Mouse (Mus musculus) stomach, postnatal 0 days (tissue): ENCODE measurements around the gene Olfr139. TPM values are rescaled to one million over a fixed set of nuclear protein-coding genes. Genes with fewer than 3 reads are reported as not detected.

Experiments
- ATAC-seq: fragments of 200-750 bp; cut with Nextera tagmentation; 2 replicates; pipeline ENCODE4 v1.8.0; 2017; ENCODE audit not compliant: low FRiP score, low TSS enrichment
- DNase-seq: peaks from one replicate; pipeline ENCODE4 v3.0.0-alpha.2; 2016; ENCODE audit warnings: low spot score
- H3K27ac ChIP-seq: fragments of 300-500 bp; sonication (generic); replicated peaks from 2 replicates; pipeline ENCODE4 v1.5.1; 2014; ENCODE audit warnings: mild to moderate bottlenecking, control low read depth
- H3K27me3 ChIP-seq: fragments of 300-500 bp; sonication (generic); 2 replicates; pipeline ENCODE4 v1.6.1; 2014; ENCODE audit warnings: low read length; ENCODE audit not compliant: control insufficient read depth, insufficient read depth
- H3K36me3 ChIP-seq: fragments of 300-500 bp; sonication (generic); 2 replicates; pipeline ENCODE4 v1.6.1; 2014; ENCODE audit warnings: low read length, mixed read lengths; ENCODE audit not compliant: control insufficient read depth, insufficient read depth
- H3K4me1 ChIP-seq: fragments of 300-500 bp; sonication (generic); replicated peaks from 2 replicates; pipeline ENCODE4 v1.6.1; 2014; ENCODE audit warnings: antibody characterized with exemption; ENCODE audit not compliant: control insufficient read depth, insufficient read depth
- H3K4me2 ChIP-seq: fragments of 300-500 bp; sonication (generic); replicated peaks from 2 replicates; pipeline ENCODE4 v1.6.1; 2014; ENCODE audit warnings: low read depth, mild to moderate bottlenecking, control low read depth, moderate library complexity
- H3K4me3 ChIP-seq: fragments of 300-500 bp; sonication (generic); 2 replicates; pipeline ENCODE4 v1.5.1; 2014; ENCODE audit warnings: low read depth, low read length, control low read depth
- H3K9ac ChIP-seq: fragments of 300-500 bp; sonication (generic); 2 replicates; pipeline ENCODE4 v1.6.1; 2014; ENCODE audit warnings: mild to moderate bottlenecking, low read length, control low read depth, mixed read lengths
- H3K9me3 ChIP-seq: fragments of 300-500 bp; sonication (generic); 2 replicates; pipeline ENCODE4 v1.6.1; 2016; ENCODE audit warnings: low read length; ENCODE audit not compliant: control insufficient read depth
- CTCF ChIP-seq: IDR thresholded peaks from 2 replicates; pipeline ENCODE4 v1.5.1; 2016; ENCODE audit warnings: antibody characterized with exemption, low read depth, mild to moderate bottlenecking, moderate library complexity
- EP300 ChIP-seq: optimal IDR thresholded peaks from 2 replicates; pipeline ENCODE3; 2016; ENCODE audit warnings: antibody characterized with exemption
- WGBS: fragments of 180-500 bp; shearing (Covaris S2); extraction: QIAGEN DNeasy Blood & Tissue Kit; methylation state at CpG from one replicate; pipeline ENCODE4 v1.1.7; 2014; 5-methylcytosine and 5-hydroxymethylcytosine counted together
- polyA plus RNA-seq: library from polyadenylated mRNA; unstranded; fragments of >200 nt; fragmentation: Nextera tagmentation; extraction: Ambion mirVana; gene quantifications from 2 replicates; pipeline ENCODE4 v1.2.1, GENCODE M21; 2015

Olfr139 gene
- not detected in 2 replicates for polyA plus RNA-seq

DNA sequence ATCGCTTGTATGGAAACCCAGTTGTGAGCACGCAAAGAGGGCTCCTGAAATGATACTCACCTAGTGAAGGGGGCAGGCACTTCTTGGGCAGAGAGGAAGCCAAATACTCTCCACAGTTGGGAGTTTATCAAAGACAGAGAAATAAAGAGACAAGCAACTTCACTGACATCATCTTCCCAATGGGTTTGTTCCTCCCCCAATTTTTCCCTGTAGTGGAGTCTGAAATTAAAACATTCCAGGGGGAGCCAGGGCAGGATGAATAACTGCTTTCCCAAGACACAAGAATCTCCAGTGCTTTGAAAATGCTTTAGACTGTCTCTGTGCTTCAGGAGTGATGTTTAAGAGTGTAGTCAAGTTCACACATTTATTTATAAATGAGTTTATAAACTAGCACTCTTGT is at the start of gene Olfr139, which contains the start of gene Olfr399:
TSS of gene Olfr139 (minus strand) at position 101 of the 400 bp plus-strand sequence.
TSS of gene Olfr399 (minus strand) at position 165 of the 400 bp plus-strand sequence.
- H3K9me3 ChIP-seq, result no peaks in the 10 kb centered on the region
- no peak for DNase-seq
- 84% methylated on average over 2 of the region's 2 CpGs for WGBS
- H3K9ac ChIP-seq, result no peak within 1 kb of the TSS
- H3K36me3 ChIP-seq, result no peaks in the 10 kb centered on the region
- no peak within 1 kb of the TSS for H3K27ac ChIP-seq
- ATAC-seq, result no peak
- no peaks in the 10 kb centered on the region for H3K27me3 ChIP-seq
- TF ChIP-seq CTCF, result no peak
- TF ChIP-seq EP300, result no peak
- H3K4me3 ChIP-seq, result no peak within 1 kb of the TSS
- H3K4me2 ChIP-seq, result no peak within 1 kb of the TSS
- no peaks in the 10 kb centered on the region for H3K4me1 ChIP-seq

DNA sequence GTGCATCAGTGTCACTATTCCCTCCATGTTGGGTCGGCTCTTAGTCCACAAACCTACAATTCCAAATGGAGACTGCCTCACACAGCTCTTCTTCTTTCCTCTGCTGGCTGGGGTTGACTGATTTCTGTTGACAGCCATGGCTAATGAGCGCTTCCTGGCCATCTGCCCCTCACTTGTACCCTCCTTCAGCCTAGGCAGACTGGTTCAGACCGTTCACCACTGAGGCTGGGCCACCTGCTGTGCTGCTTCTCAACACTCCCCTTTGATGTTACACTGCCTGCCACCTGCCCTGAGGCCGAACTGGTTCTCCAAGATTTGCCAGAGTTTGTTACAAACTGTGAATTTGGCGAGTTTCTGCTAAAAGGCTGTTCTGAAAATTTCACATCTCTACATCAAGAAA is 48.7 kb upstream of the Olfr139 start:
- Histone ChIP-seq H3K36me3 (no peaks in the 10 kb centered on the region), H3K27ac (no peak overlapping the region), H3K4me2 (no peak overlapping the region), H3K9me3 (no peaks in the 10 kb centered on the region), H3K27me3 (no peaks in the 10 kb centered on the region), H3K4me3 (no peak overlapping the region), H3K9ac (no peak overlapping the region), H3K4me1 (no peaks in the 10 kb centered on the region)
- TF ChIP-seq CTCF (no peak), EP300 (no peak)
- DNase-seq (no peak), ATAC-seq (no peak)
- WGBS, result 25% methylated on average over 5 of the region's 5 CpGs

DNA sequence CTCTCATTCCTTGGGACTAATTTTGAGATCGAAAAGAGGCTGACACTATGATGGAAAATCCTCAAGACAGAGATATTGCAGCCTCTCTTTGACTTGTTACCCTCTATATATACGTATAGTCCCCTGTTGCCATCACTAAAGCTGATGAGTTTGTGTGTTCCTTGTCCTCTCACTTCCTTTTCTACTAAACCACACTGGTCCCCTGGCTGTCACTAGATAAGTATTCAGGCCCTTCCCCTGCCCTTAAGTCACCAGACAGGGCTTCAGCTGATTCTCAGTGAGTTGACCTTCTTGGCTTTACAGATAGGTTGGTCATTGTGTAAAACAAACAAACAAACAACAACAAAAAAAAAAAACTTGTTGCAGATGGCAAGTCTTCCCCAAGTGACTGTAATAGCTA is 45.2 kb upstream of the Olfr139 start:
- DNase-seq, result no peak
- no peak for ATAC-seq
- no peaks in the 10 kb centered on the region for H3K9me3 ChIP-seq
- H3K4me1 ChIP-seq, result no peaks in the 10 kb centered on the region
- 48% methylated on average over 2 of the region's 2 CpGs for WGBS
- no peak overlapping the region for H3K9ac ChIP-seq
- TF ChIP-seq CTCF (no peak), EP300 (no peak)
- H3K36me3 ChIP-seq, result no peaks in the 10 kb centered on the region
- H3K27me3 ChIP-seq, result no peaks in the 10 kb centered on the region
- H3K4me3 ChIP-seq, result no peak overlapping the region
- H3K4me2 ChIP-seq, result no peak overlapping the region
- H3K27ac ChIP-seq, result no peak overlapping the region

DNA sequence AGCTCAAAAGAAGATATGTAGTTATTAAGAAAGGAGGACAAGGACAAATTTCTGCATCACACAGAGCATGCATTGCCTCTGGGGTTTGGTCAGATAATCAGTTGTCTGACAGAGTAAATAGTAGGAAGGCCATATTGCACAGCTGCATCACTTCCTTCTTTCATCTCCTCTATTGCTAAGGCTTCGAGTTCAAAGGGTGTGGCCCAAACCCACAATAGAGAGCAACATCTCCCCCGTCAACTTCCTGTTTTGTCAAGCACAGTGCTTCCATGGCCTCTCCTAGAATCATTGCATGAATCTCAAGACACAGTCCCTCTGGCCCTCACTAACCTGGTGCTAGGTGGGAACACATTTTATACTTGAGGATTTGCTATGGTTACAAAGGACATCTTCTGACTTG is 44.4 kb upstream of the Olfr139 start:
- Histone ChIP-seq H3K27ac (no peak overlapping the region), H3K9ac (no peak overlapping the region), H3K9me3 (no peaks in the 10 kb centered on the region), H3K27me3 (no peaks in the 10 kb centered on the region), H3K4me3 (no peak overlapping the region), H3K4me1 (no peaks in the 10 kb centered on the region), H3K4me2 (no peak overlapping the region), H3K36me3 (no peaks in the 10 kb centered on the region)
- no peak for TF ChIP-seq EP300
- TF ChIP-seq CTCF, result no peak
- ATAC-seq (no peak), DNase-seq (no peak)
- 54% methylated on average over 2 of the region's 2 CpGs for WGBS

DNA sequence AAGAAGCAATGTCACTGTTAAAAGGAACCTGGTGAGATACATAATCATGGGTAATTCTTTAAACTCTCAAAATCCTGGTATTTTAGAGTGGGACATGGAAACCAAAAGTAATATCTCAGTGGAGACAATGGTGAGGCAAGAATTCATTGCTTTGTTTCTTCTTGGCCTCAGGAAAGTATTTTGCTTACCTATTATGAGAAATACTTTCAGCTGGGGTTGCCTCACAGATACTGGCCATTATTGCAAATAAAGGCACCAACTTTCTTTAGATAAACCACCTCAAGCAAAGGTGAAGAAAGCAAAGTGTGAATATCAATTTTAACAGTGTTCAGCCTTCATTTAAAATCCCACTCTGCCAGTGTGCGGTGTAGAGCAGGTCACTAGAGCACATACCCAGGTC is 13.3 kb upstream of the Olfr139 start, which contains the start of gene Zfp616:
TSS of gene Zfp616 (plus strand) at position 301 of the 400 bp plus-strand sequence.
- Histone ChIP-seq H3K4me2 (no peak within 1 kb of the TSS), H3K4me1 (no peaks in the 10 kb centered on the region), H3K9ac (no peak within 1 kb of the TSS), H3K4me3 (no peak within 1 kb of the TSS), H3K27me3 (no peaks in the 10 kb centered on the region), H3K9me3 (no peaks in the 10 kb centered on the region), H3K36me3 (no peaks in the 10 kb centered on the region), H3K27ac (no peak within 1 kb of the TSS)
- WGBS, result 97% methylated on average over 1 of the region's 1 CpGs
- ATAC-seq (no peak), DNase-seq (no peak)
- no peak for TF ChIP-seq CTCF
- TF ChIP-seq EP300, result no peak

DNA sequence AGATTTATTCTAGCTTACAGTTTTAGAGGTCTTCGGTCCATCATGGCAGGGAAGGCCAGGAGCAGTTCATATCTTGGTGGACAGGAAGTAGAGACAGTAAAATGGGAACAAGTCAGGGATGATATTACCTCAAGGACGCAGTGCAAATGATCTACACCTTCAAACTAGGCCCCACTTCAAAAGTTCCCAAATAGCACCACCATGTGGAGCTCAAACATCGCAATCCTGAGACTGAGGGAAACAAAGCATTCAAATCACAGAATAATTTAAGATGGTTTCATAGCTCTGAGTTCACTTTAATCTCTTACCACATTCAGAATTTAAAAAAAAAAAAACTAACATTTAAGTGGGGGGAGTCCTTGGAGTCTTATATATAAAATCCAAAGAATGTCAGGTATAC is 5.0 kb downstream of the Olfr139 start:
- no peak overlapping the region for H3K4me3 ChIP-seq
- H3K4me1 ChIP-seq, result no peaks in the 10 kb centered on the region
- no peak overlapping the region for H3K4me2 ChIP-seq
- TF ChIP-seq EP300, result no peak
- no peak for TF ChIP-seq CTCF
- H3K27me3 ChIP-seq, result no peaks in the 10 kb centered on the region
- H3K36me3 ChIP-seq, result no peaks in the 10 kb centered on the region
- H3K9me3 ChIP-seq, result no peaks in the 10 kb centered on the region
- H3K9ac ChIP-seq, result no peak overlapping the region
- 73% methylated on average over 3 of the region's 3 CpGs for WGBS
- H3K27ac ChIP-seq, result no peak overlapping the region
- DNase-seq (no peak), ATAC-seq (no peak)

Other genes with a start within 250 kb of the Olfr139 start
- not detected in 2 replicates for gene Olfr392, start 239.5 kb downstream of the Olfr139 start, polyA plus RNA-seq
- not detected in 2 replicates for gene Olfr393, start 205.1 kb downstream of the Olfr139 start, polyA plus RNA-seq
- gene Olfr394, start 165.8 kb downstream of the Olfr139 start, polyA plus RNA-seq, result not detected in 2 replicates
- gene Olfr395, start 147.3 kb downstream of the Olfr139 start, polyA plus RNA-seq, result not detected in 2 replicates
- gene Olfr23, start 119.9 kb downstream of the Olfr139 start, polyA plus RNA-seq, result 0.08 TPM in 1 of 2 replicates, not detected in the other
- gene Olfr397, start 95.7 kb downstream of the Olfr139 start, polyA plus RNA-seq, result not detected in 2 replicates
- 0.01 TPM in 1 of 2 replicates, not detected in the other for gene Olfr398, start 66.1 kb downstream of the Olfr139 start, polyA plus RNA-seq
- not detected in 2 replicates for gene Olfr399, start 64 bp upstream of the Olfr139 start, polyA plus RNA-seq
- not detected in 2 replicates for gene Zfp616, start 13.4 kb upstream of the Olfr139 start, polyA plus RNA-seq
- gene Olfr401, start 57.2 kb upstream of the Olfr139 start, polyA plus RNA-seq, result not detected in 2 replicates
- not detected in 2 replicates for gene Olfr402, start 97.0 kb upstream of the Olfr139 start, polyA plus RNA-seq
- gene Olfr403, start 129.7 kb upstream of the Olfr139 start, polyA plus RNA-seq, result not detected in 2 replicates
- gene Olfr43, start 154.8 kb upstream of the Olfr139 start, polyA plus RNA-seq, result not detected in 2 replicates
- not detected in 2 replicates for gene Olfr406, start 203.3 kb upstream of the Olfr139 start, polyA plus RNA-seq
- not detected in 2 replicates for gene Olfr59, start 227.2 kb upstream of the Olfr139 start, polyA plus RNA-seq